Mouse (Mus musculus) forebrain, postnatal 0 days (tissue): ENCODE data around the gene Snx14. TPM values are rescaled to one million over a fixed set of nuclear protein-coding genes. Genes with fewer than 3 reads are reported as not detected.

Source experiments
- ATAC-seq: fragments of 200-750 bp; cut with Nextera tagmentation; 2 replicates; pipeline ENCODE4 v1.8.0; 2017; ENCODE audit warnings: mild to moderate bottlenecking, moderate library complexity
- DNase-seq: peaks from one replicate; pipeline ENCODE4 v3.0.0-alpha.2; 2015
- H3K27ac ChIP-seq: fragments of 300-500 bp; sonication (generic); 2 replicates; pipeline ENCODE4 v1.5.1; 2014; ENCODE audit warnings: low read depth, mild to moderate bottlenecking, antibody characterized with exemption, low read length, moderate library complexity, mixed read lengths
- H3K27me3 ChIP-seq: fragments of 300-500 bp; sonication (generic); 2 replicates; pipeline ENCODE4 v1.6.1; 2014; ENCODE audit warnings: mild to moderate bottlenecking, low read length, mixed read lengths; ENCODE audit not compliant: insufficient read depth
- H3K36me3 ChIP-seq: fragments of 300-500 bp; sonication (generic); 2 replicates; pipeline ENCODE4 v1.6.1; 2014; ENCODE audit warnings: mild to moderate bottlenecking, moderate library complexity; ENCODE audit not compliant: insufficient read depth
- H3K4me1 ChIP-seq: fragments of 300-500 bp; sonication (generic); 2 replicates; pipeline ENCODE4 v1.6.1; 2014; ENCODE audit warnings: antibody characterized with exemption; ENCODE audit not compliant: insufficient read depth
- H3K4me2 ChIP-seq: fragments of 300-500 bp; sonication (generic); 2 replicates; pipeline ENCODE4 v1.6.1; 2014; ENCODE audit warnings: low read depth, mild to moderate bottlenecking, moderate library complexity
- H3K4me3 ChIP-seq: fragments of 300-500 bp; sonication (generic); 2 replicates; pipeline ENCODE4 v1.5.1; 2014; ENCODE audit warnings: low read depth, low read length, mixed read lengths
- H3K9ac ChIP-seq: fragments of 300-500 bp; sonication (generic); 2 replicates; pipeline ENCODE4 v1.6.1; 2014; ENCODE audit warnings: mild to moderate bottlenecking
- H3K9me3 ChIP-seq: fragments of 300-500 bp; sonication (generic); 2 replicates; pipeline ENCODE4 v1.6.1; 2016; ENCODE audit warnings: low read length
- CTCF ChIP-seq: sonication (generic); IDR thresholded peaks from 2 replicates; pipeline ENCODE4 v1.5.1; 2016; ENCODE audit warnings: antibody characterized with exemption, control low read depth, low read depth
- WGBS: fragments of 180-500 bp; shearing (Covaris S2); extraction: QIAGEN DNeasy Blood & Tissue Kit; methylation state at CpG from one replicate; pipeline ENCODE4 v1.1.7; 2014; 5-methylcytosine and 5-hydroxymethylcytosine counted together
- polyA plus RNA-seq: library from polyadenylated mRNA; unstranded; fragments of >200 nt; fragmentation: Nextera tagmentation; extraction: Ambion mirVana; gene quantifications from 2 replicates; pipeline ENCODE4 v1.2.1, GENCODE M21; 2015
- total RNA-seq: library from RNA; depleted of rRNA; stranded (reverse); fragments of >200 nt; gene quantifications from 2 replicates; pipeline ENCODE4 v1.2.3, GENCODE M21; 2014

The Snx14 gene
- total and polyA plus RNA-seq, 2 experiments from 2014 or later: 25.3 to 30.2 TPM

DNA sequence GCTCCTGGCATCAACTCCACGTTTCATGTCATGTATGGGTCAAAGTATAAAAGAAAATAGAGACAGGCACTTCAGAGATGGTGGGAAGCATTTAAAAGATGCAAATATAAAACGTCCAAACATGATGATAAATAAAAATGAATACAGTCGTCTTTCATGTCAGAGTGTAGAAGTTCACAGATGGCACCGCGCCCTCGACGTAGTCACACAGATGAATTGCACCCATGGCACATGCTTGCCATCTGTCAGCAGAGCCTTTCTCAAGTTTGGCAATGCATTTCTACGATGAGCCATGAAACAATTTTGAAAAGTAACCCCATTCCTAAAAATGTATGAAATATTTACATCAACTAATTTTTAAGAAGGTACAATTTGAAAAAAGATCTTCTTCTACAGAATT is 43.9 kb downstream of the Snx14 start:
- Histone ChIP-seq H3K27ac (no peak overlapping the region), H3K36me3 (peaks cover 26% of the 10 kb centered on the region), H3K4me3 (no peak overlapping the region), H3K9me3 (no peaks in the 10 kb centered on the region), H3K27me3 (no peaks in the 10 kb centered on the region), H3K4me1 (no peaks in the 10 kb centered on the region), H3K4me2 (no peak overlapping the region), H3K9ac (no peak overlapping the region)
- 47% methylated on average over 8 of the region's 8 CpGs for WGBS
- TF ChIP-seq CTCF: no peak
- DNase-seq: peak; percentile 25
- no peak; the same call in 1 of the 2 replicates for ATAC-seq

DNA sequence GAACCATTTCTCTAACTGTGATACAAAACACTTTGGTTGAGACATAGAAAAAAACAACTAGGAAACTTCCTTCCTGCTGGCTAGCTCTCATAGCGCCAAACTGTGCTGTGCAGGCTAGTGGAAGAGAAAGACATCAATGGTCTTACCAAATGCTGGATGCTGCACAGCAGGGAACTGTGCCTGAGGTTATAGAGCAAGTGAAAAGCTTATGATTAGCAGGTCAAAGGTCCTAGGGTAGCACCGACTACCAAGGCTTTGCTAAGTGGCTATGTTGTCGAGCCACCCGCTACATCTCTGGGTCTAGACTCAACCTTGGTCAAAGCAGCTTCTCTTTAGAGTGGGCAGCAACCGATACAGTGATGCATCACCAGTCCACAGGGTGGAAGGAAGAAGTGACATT is 49.9 kb downstream of the Snx14 start:
- Histone ChIP-seq H3K9me3 (no peaks in the 10 kb centered on the region), H3K27me3 (no peaks in the 10 kb centered on the region), H3K4me1 (no peaks in the 10 kb centered on the region), H3K36me3 (peaks cover 22% of the 10 kb centered on the region), H3K4me3 (no peak overlapping the region), H3K9ac (no peak overlapping the region), H3K4me2 (no peak overlapping the region), H3K27ac (no peak overlapping the region)
- WGBS: 51% methylated on average over 5 of the region's 5 CpGs
- no peak for TF ChIP-seq CTCF
- no peak for DNase-seq
- ATAC-seq: no peak

DNA sequence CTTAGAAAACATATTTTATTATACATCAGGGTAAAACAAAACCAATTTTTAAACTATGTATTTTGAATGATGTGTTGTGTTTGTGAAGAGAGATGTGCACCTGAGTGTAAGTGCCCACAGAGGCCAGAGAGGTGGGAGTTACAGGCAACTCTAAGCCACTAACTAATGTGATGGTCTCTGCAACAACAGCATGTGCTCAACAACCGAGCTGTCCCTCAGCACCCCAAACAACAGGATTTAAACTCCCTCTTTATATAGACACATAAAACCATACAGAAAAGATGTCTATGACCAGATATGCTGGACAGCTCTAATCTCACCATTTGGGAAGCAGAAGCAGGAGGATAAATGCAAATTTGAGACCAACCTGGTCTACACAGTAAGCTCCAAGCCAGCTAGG is 58.2 kb downstream of the Snx14 start:
- no peak for TF ChIP-seq CTCF
- Histone ChIP-seq H3K4me1 (no peaks in the 10 kb centered on the region), H3K36me3 (peaks cover 29% of the 10 kb centered on the region), H3K4me2 (no peak overlapping the region), H3K27me3 (no peaks in the 10 kb centered on the region), H3K4me3 (no peak overlapping the region), H3K9me3 (no peaks in the 10 kb centered on the region), H3K9ac (no peak overlapping the region), H3K27ac (no peak overlapping the region)
- 89% methylated on average over 1 of the region's 1 CpGs for WGBS
- DNase-seq (no peak), ATAC-seq (no peak)

DNA sequence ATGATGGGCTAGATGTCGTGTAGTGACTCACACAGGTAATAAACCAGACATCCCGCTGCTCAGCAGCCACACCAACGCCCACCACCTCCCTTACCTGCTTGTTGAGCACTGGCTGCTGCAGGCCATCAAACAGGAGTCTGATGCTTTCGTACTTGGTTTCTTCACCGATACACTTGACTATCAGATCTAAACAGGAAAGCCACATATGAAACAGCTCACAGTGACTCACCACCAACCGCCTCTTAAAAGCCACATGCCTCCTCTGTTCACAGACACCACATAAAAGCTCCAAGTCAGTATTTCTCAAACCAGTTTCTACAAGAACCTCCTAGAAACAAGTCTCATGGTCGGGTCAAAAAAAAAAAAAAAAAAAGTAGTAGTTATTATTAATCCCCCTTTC is 58.7 kb downstream of the Snx14 start:
- Histone ChIP-seq H3K4me1 (no peaks in the 10 kb centered on the region), H3K4me2 (no peak overlapping the region), H3K9me3 (no peaks in the 10 kb centered on the region), H3K27ac (no peak overlapping the region), H3K36me3 (peaks cover 29% of the 10 kb centered on the region), H3K9ac (no peak overlapping the region), H3K27me3 (no peaks in the 10 kb centered on the region), H3K4me3 (no peak overlapping the region)
- no peak for TF ChIP-seq CTCF
- no peak for ATAC-seq
- WGBS: 82% methylated on average over 7 of the region's 7 CpGs
- DNase-seq: no peak

DNA sequence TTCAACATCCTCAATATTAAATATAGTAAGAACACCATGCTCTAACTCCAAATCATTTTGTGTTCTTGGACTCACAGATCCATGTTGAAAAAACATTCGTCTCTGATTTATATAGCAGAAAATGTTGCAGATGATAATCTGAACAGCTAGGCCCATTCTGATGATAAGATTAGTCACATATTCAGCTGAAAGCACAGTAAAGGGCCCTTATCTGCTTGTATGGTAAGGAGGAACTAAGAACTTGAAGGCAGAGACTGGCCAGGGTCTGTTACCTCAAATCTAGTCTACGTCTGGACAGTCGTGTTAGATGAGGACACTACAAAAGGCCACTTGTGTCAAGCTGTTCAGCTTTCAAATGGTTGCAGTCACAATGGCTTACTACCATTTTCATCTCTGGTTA is 59.7 kb downstream of the Snx14 start:
- Histone ChIP-seq H3K9ac (no peak overlapping the region), H3K27ac (no peak overlapping the region), H3K4me3 (no peak overlapping the region), H3K4me2 (no peak overlapping the region), H3K9me3 (no peaks in the 10 kb centered on the region), H3K36me3 (peaks cover 33% of the 10 kb centered on the region), H3K27me3 (no peaks in the 10 kb centered on the region), H3K4me1 (no peaks in the 10 kb centered on the region)
- 86% methylated on average over 3 of the region's 3 CpGs for WGBS
- DNase-seq: no peak
- no peak for ATAC-seq
- TF ChIP-seq CTCF: no peak

DNA sequence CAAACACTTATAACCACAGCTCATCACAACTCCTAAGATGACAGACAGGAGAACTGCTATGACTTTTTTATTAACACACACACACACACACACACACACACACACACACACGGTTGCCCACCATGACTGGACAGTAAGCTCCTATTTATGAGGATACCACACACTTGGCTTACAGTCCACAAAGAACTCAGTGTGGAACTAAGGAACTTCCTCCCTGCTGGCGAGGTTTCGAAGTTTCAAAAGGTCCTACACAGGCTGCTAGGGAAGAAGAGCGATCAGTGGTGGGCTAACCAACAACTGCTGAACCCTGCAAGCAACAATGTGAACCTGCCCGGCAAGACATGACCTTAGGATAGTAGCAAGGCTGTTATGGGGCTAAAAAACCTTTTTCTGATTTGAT is 61.3 kb downstream of the Snx14 start:
- H3K9ac ChIP-seq: no peak overlapping the region
- no peak overlapping the region for H3K27ac ChIP-seq
- peaks cover 26% of the 10 kb centered on the region for H3K36me3 ChIP-seq
- no peaks in the 10 kb centered on the region for H3K27me3 ChIP-seq
- DNase-seq (no peak), ATAC-seq (no peak)
- no peaks in the 10 kb centered on the region for H3K9me3 ChIP-seq
- no peak overlapping the region for H3K4me3 ChIP-seq
- WGBS: 76% methylated on average over 5 of the region's 5 CpGs
- H3K4me2 ChIP-seq: no peak overlapping the region
- H3K4me1 ChIP-seq: no peaks in the 10 kb centered on the region
- no peak for TF ChIP-seq CTCF

DNA sequence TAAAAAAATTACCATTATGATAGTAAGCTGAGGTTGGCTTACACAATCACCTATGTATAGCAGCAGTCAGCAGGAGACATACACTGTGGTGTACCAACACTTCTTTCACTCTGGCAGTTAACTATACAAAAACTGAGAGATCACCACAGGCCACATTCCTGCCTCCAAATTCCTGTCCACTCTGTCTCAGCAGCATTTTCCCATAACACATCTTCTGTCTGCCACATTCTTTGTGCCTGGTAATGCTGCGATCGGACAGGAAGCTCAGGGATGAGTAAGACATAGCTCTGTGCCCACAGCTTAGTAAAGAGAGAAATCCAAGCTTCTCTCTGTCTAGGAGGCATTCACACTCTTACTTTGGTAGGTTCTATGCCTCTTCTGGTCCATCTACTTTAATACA is 65.8 kb downstream of the Snx14 start:
- no peak for TF ChIP-seq CTCF
- Histone ChIP-seq H3K4me2 (no peak overlapping the region), H3K9ac (no peak overlapping the region), H3K4me3 (no peak overlapping the region), H3K36me3 (peaks cover 6% of the 10 kb centered on the region), H3K27ac (no peak overlapping the region), H3K4me1 (no peaks in the 10 kb centered on the region), H3K9me3 (no peaks in the 10 kb centered on the region), H3K27me3 (no peaks in the 10 kb centered on the region)
- ATAC-seq: no peak
- no peak for DNase-seq
- WGBS: 96% methylated on average over 2 of the region's 2 CpGs

DNA sequence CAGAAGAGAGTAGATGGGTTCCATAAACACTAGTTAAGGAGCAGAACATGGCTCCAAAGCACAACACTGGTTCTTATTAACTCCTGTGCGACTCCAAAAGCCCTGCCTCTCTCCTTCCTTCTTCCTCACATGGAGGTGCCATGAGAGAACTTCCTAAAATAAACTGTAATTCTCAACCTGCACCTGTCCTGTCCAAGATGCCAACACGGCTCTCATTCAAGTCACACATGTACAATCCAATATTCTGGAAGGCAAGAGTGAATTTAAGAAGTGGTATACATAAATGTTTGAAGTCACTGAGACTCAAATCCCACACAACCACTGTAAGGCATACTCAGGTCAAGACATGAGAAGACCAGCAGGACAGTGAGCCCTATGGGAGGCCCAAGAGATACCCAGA is 67.6 kb downstream of the Snx14 start:
- no peak for TF ChIP-seq CTCF
- no peak for DNase-seq
- 97% methylated on average over 2 of the region's 2 CpGs for WGBS

More for the DNA sequence above, 67.6 kb downstream of the Snx14 start:
- no peaks in the 10 kb centered on the region for H3K27me3 ChIP-seq
- no peak overlapping the region for H3K9ac ChIP-seq
- H3K27ac ChIP-seq: no peak overlapping the region
- no peak overlapping the region for H3K4me2 ChIP-seq
- no peak overlapping the region for H3K4me3 ChIP-seq
- H3K36me3 ChIP-seq: peaks cover 6% of the 10 kb centered on the region
- H3K9me3 ChIP-seq: no peaks in the 10 kb centered on the region
- H3K4me1 ChIP-seq: no peaks in the 10 kb centered on the region
- no peak for ATAC-seq
